7 mouse cellular contexts compared by ENCODE assay signal in the genomic region with DNA sequence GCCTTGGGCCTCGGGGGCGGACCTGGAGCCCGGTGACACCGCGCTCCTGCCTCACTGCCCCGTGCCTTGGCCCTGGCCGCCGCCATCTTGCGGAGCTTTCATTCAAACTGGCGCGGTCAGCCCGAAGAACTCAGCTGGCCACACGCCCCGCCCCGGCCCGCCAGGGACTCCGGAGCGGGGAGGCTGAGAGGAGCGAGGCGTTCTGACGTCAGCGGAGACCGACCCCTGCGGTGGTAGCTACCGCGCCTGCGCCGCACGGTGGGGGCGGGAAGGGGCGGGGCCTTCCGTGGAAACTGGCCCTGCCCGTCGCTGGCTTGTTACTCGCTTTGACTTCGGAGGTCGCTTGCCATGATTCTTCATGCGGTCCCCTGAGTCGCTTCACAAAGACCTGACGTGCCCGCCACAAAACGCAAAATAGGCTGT. TPM values are rescaled to one million over a fixed set of nuclear protein-coding genes. Genes with fewer than 3 reads are reported as not detected.
DNase-seq lines count a peak whose midpoint lies in the region; ATAC-seq lines count a peak whose summit lies in the region.

A gene (minus strand): TSS at position 171 of the 423 bp plus-strand sequence.

- WGBS in intestine, embryonic 16.5 days: under 1% methylated on average over 42 of the region's 42 CpGs
- under 1% methylated on average over 41 of the region's 42 CpGs for WGBS in midbrain, embryonic 11.5 days

- H3K4me1 ChIP-seq in intestine, embryonic 16.5 days (ENCODE audit: control insufficient read depth, insufficient read depth, low read length): peaks cover 6% of the 10 kb centered on the region
- peaks cover 8% of the 10 kb centered on the region for H3K4me1 ChIP-seq in midbrain, embryonic 11.5 days (ENCODE audit: control insufficient read depth, insufficient read depth, low read length)

- intact Hi-C loops in left cerebral cortex, postnatal 36 days (cut with DNase I): no loop called here

- ATAC-seq in intestine, embryonic 16.5 days: peak; percentile 99
- peak; percentile 97 for ATAC-seq in midbrain, embryonic 11.5 days (ENCODE audit: low FRiP score)

- no peaks in the 10 kb centered on the region for H3K27me3 ChIP-seq in intestine, embryonic 16.5 days (replicated peaks; ENCODE audit: control insufficient read depth, insufficient read depth, low read length)
- H3K27me3 ChIP-seq in midbrain, embryonic 11.5 days (ENCODE audit: control insufficient read depth, insufficient read depth, low read length): no peaks in the 10 kb centered on the region

- H3K9me3 ChIP-seq in intestine, embryonic 16.5 days (ENCODE audit: control insufficient read depth, low read length): no peaks in the 10 kb centered on the region
- no peaks in the 10 kb centered on the region for H3K9me3 ChIP-seq in midbrain, embryonic 11.5 days (ENCODE audit: control insufficient read depth, low read length)

- peak within 1 kb of the TSS; percentile 79 for H3K4me3 ChIP-seq in intestine, embryonic 16.5 days (ENCODE audit: low read length)
- peak within 1 kb of the TSS; percentile 89 for H3K4me3 ChIP-seq in midbrain, embryonic 11.5 days (ENCODE audit: low read depth, low read length)

- H3K36me3 ChIP-seq in intestine, embryonic 16.5 days (ENCODE audit: control insufficient read depth, insufficient read depth, low read length): no peaks in the 10 kb centered on the region
- peaks cover 4% of the 10 kb centered on the region; the same call in 1 of the 2 replicates for H3K36me3 ChIP-seq in midbrain, embryonic 11.5 days (ENCODE audit: control insufficient read depth, insufficient read depth, low read length)

- H3K9ac ChIP-seq in intestine, embryonic 16.5 days (ENCODE audit: low read depth, low read length): peak within 1 kb of the TSS; percentile 84
- peak within 1 kb of the TSS; percentile 93 for H3K9ac ChIP-seq in midbrain, embryonic 11.5 days (ENCODE audit: low read length)

- peak; percentile 96 for DNase-seq in adrenal gland, adult 8-10 months
- peak; percentile 99 for DNase-seq in embryo, embryonic 9.5 days (ENCODE audit: extremely low spot score)
- peak; percentile 97 to 98 for DNase-seq in gastrocnemius, postnatal 4 days (ENCODE audit: low spot score in 2 of 2)
- DNase-seq in left cerebral cortex, postnatal 36 days (ENCODE audit: low spot score in 2 of 2): peak; percentile 94 to 97
- peak; percentile 100 for DNase-seq in midbrain, embryonic 11.5 days (ENCODE audit: low spot score, missing footprints)
- DNase-seq in skeletal muscle tissue, adult 2 months (ENCODE audit: low read depth, low spot score): peak; percentile 92

- H3K27ac ChIP-seq in intestine, embryonic 16.5 days (ENCODE audit: low read length): peak within 1 kb of the TSS; percentile 85
- peak within 1 kb of the TSS; percentile 93 for H3K27ac ChIP-seq in midbrain, embryonic 11.5 days (ENCODE audit: low read depth, low read length)

- H3K4me2 ChIP-seq in intestine, embryonic 16.5 days (ENCODE audit: low read depth, low read length): peak within 1 kb of the TSS; percentile 83
- H3K4me2 ChIP-seq in midbrain, embryonic 11.5 days: peak within 1 kb of the TSS; percentile 54

RNA-seq across cellular contexts. Expression of the gene that starts here (rescaled TPM):
- 1 to 10 TPM; 1.4 to 2.0 (median 1.6) TPM for total RNA-seq in adrenal gland, adult 8-10 months (2022)
- 1 to 10 TPM; 2.1 to 2.3 TPM for total RNA-seq in gastrocnemius, postnatal 4 days (2021)
- 6.8 and 8.3 TPM in 2 replicates for polyA plus RNA-seq in intestine, embryonic 16.5 days (2015; fragmentation: Nextera tagmentation; extraction: Ambion mirVana)
- total RNA-seq in left cerebral cortex, postnatal 36 days (2021): 1 to 10 TPM; 3.2 to 4.4 TPM
- 47.4 and 52.2 TPM in 2 replicates for polyA plus RNA-seq in midbrain, embryonic 11.5 days (2014; fragmentation: Nextera tagmentation; extraction: Ambion mirVana)

Comparison
In these comparisons a context has a peak if more than half of its experiments do, and no peak if none do; other contexts are left out.
1. Peak in every context shown above with its lines: DNase-seq, ATAC-seq, H3K4me3 ChIP-seq and H3K27ac ChIP-seq.